Mouse (Mus musculus) C2C12 (cell line): Measurements from ENCODE around the gene Phyhipl.

ENCODE experiments used
- CEBPB ChIP-seq: IDR thresholded peaks from one replicate; pipeline ENCODE4 v1.6.1; 2011; ENCODE audit warnings: low read depth, mild to moderate bottlenecking, control low read depth, moderate library complexity
- CTCF ChIP-seq: IDR thresholded peaks from one replicate; pipeline ENCODE4 v1.5.1; 2011; ENCODE audit not compliant: control insufficient read depth, insufficient read depth, insufficient read length
- FOSL1 ChIP-seq: IDR thresholded peaks from one replicate; pipeline ENCODE4 v1.8.0; 2011; ENCODE audit warnings: mild to moderate bottlenecking, low read length; ENCODE audit not compliant: poor library complexity, insufficient read depth, severe bottlenecking
- MYOD1 ChIP-seq: IDR thresholded peaks from one replicate; pipeline ENCODE4 v1.6.1; 2011; ENCODE audit warnings: low read depth; ENCODE audit not compliant: control insufficient read depth, insufficient read length
- MYOG ChIP-seq: IDR thresholded peaks from one replicate; pipeline ENCODE4 v1.6.1; 2011; ENCODE audit not compliant: control insufficient read depth, insufficient read length; ENCODE audit errors: extremely low read depth

DNA sequence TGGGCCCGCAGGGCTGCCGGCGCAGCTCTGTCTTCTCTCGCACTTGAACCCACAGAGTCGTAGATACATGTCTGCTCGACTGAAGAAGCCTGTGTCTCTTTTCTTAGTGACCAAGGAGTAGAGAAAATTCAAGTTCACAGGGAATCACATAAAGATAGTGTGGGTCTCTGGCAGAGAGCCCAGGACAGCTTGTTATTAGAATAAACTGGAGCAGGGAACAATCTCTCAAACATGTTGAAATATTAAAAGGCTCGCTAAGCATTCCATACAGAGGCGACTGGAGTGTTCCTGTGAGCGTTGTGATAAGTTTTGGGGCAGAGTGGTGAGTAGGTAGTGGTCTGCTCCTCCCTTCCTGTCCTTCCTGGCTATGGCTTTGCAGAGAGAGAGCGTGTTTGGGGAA is 118.1 kb downstream of the Phyhipl start:
- TF ChIP-seq CTCF (no peak), FOSL1 (no peak), MYOD1 (no peak), MYOG (no peak), CEBPB (no peak)
